In genomic region chr13:37686109-37686508, GRCm38 (mm10) we compare ENCODE assay signal across 24 mouse cellular contexts.
"Had no signal": no experiment of that assay in that cellular context is flagged by ENCODE, and none has a peak within 500 bp of the region (broad histone marks: within the 10 kb centered on the region; RNA-seq: fewer than 3 reads in every experiment).

No protein-coding gene starts in this region.

- H3K9me3 ChIP-seq: heart, embryonic 13.5 days; heart, embryonic 15.5 days; hindbrain, embryonic 13.5 days; hindbrain, embryonic 15.5 days; kidney, embryonic 15.5 days; limb, embryonic 10.5 days; limb, embryonic 12.5 days had no signal

- H3K4me3 ChIP-seq: heart, adult 2 months; heart, embryonic 13.5 days; heart, embryonic 15.5 days; hindbrain, embryonic 13.5 days; hindbrain, embryonic 15.5 days; kidney, embryonic 15.5 days; layer of hippocampus, adult 2 months; left cerebral cortex, adult 2 months; limb, embryonic 10.5 days; limb, embryonic 12.5 days had no signal

- H3K27ac ChIP-seq: heart, adult 2 months; heart, embryonic 13.5 days; heart, embryonic 15.5 days; hindbrain, embryonic 13.5 days; hindbrain, embryonic 15.5 days; hindbrain, postnatal 0 days; kidney, embryonic 15.5 days; kidney, postnatal 0 days; layer of hippocampus, adult 2 months; left cerebral cortex, adult 2 months; limb, embryonic 10.5 days; limb, embryonic 12.5 days had no signal

- DNase-seq: forebrain, postnatal 0 days; gastrocnemius, postnatal 25 days; heart, adult 2 months; heart, postnatal 14 days; heart, postnatal 36 days; kidney, adult 11 months; kidney, adult 2 months; kidney, adult 9 months; kidney, postnatal 14 days; kidney, postnatal 36 days; liver had no signal

- H3K36me3 ChIP-seq: heart, embryonic 13.5 days; heart, embryonic 15.5 days; hindbrain, embryonic 13.5 days; hindbrain, embryonic 15.5 days; kidney, embryonic 15.5 days; limb, embryonic 10.5 days; limb, embryonic 12.5 days had no signal

- H3K27me3 ChIP-seq: heart, embryonic 15.5 days; hindbrain, embryonic 13.5 days; hindbrain, embryonic 15.5 days; kidney, embryonic 15.5 days; limb, embryonic 12.5 days had no signal

- ATAC-seq: forebrain, postnatal 0 days; hindbrain, postnatal 0 days had no signal

- H3K4me1 ChIP-seq: heart, embryonic 15.5 days; hindbrain, embryonic 15.5 days; kidney, embryonic 15.5 days; limb, embryonic 10.5 days; limb, embryonic 12.5 days had no signal

- H3K9ac ChIP-seq: forebrain, postnatal 0 days; heart, embryonic 13.5 days; heart, embryonic 15.5 days; hindbrain, embryonic 13.5 days; hindbrain, embryonic 15.5 days; kidney, embryonic 15.5 days; limb, embryonic 12.5 days had no signal

- H3K4me2 ChIP-seq: heart, embryonic 11.5 days; heart, embryonic 13.5 days; heart, embryonic 15.5 days; hindbrain, embryonic 13.5 days; hindbrain, embryonic 15.5 days; kidney, embryonic 15.5 days; limb, embryonic 12.5 days; liver, embryonic 11.5 days had no signal
